Mouse (Mus musculus): ENCODE results near the gene Cep131. TPM values are rescaled to one million over a fixed set of nuclear protein-coding genes. Genes with fewer than 3 reads are reported as not detected.

Gene Cep131
- polyA plus RNA-seq, 1 experiment from 2014 or later = 14.2 TPM

GRCm38 (mm10) chr11:120064668-120065040 is 22.0 kb downstream of the Cep131 start:
- 90% methylated on average over 11 of the region's 11 CpGs for WGBS
- Histone ChIP-seq H3K4me2 (replicated peaks) (no peak overlapping the region), H3K4me3 (replicated peaks) (no peak overlapping the region), H3K9me3 (no peaks in the 10 kb centered on the region), H3K4me1 (replicated peaks) (peaks cover 6% of the 10 kb centered on the region; the same call in 1 of the 2 replicates), H3K27me3 (replicated peaks) (no peaks in the 10 kb centered on the region), H3K36me3 (peaks cover 17% of the 10 kb centered on the region; the same call in 1 of the 2 replicates), H3K27ac (no peak overlapping the region), H3K9ac (no peak overlapping the region)
- ATAC-seq = no peak

GRCm38 (mm10) chr11:120064006-120064667 is 22.5 kb downstream of the Cep131 start:
- no peaks in the 10 kb centered on the region for H3K27me3 ChIP-seq (replicated peaks)
- no peaks in the 10 kb centered on the region for H3K9me3 ChIP-seq
- no peak overlapping the region for H3K9ac ChIP-seq
- H3K4me2 ChIP-seq (replicated peaks) = no peak overlapping the region
- WGBS = 85% methylated on average over 13 of the region's 13 CpGs
- no peak for ATAC-seq
- no peak overlapping the region for H3K27ac ChIP-seq
- no peak overlapping the region for H3K4me3 ChIP-seq (replicated peaks)
- H3K4me1 ChIP-seq (replicated peaks) = 0 out of 2 replicates have a peak, but pooled peaks cover 2% of the 10 kb centered on the region
- H3K36me3 ChIP-seq = peaks cover 17% of the 10 kb centered on the region; the same call in 1 of the 2 replicates

- Histone ChIP-seq H3K4me2 (replicated peaks) (no peak overlapping the region), H3K27me3 (replicated peaks) (no peaks in the 10 kb centered on the region), H3K27ac (no peak overlapping the region), H3K9ac (no peak overlapping the region), H3K36me3 (peaks cover 16% of the 10 kb centered on the region; the same call in 1 of the 2 replicates), H3K9me3 (no peaks in the 10 kb centered on the region), H3K4me1 (replicated peaks) (0 out of 2 replicates have a peak, but pooled peaks cover 2% of the 10 kb centered on the region), H3K4me3 (replicated peaks) (no peak overlapping the region)
- no peak for ATAC-seq
- WGBS = 79% methylated on average over 5 of the region's 5 CpGs
Observed at GRCm38 (mm10) chr11:120063326-120063725, 23.3 kb downstream of the Cep131 start.

GRCm38 (mm10) chr11:120060634-120061033 is 26.0 kb downstream of the Cep131 start:
- no peak for ATAC-seq

GRCm38 (mm10) chr11:120055953-120056732 is 30.5 kb downstream of the Cep131 start:
- Histone ChIP-seq H3K27me3 (replicated peaks) (no peaks in the 10 kb centered on the region), H3K4me1 (replicated peaks) (peaks cover 10% of the 10 kb centered on the region)
- WGBS = 84% methylated on average over 12 of the region's 12 CpGs

More at GRCm38 (mm10) chr11:120060634-120061033, 26.0 kb downstream of the Cep131 start:
- Histone ChIP-seq H3K4me1 (replicated peaks) (no peaks in the 10 kb centered on the region), H3K4me2 (replicated peaks) (no peak overlapping the region), H3K36me3 (0 out of 2 replicates have a peak, but pooled peaks cover 4% of the 10 kb centered on the region), H3K9ac (no peak overlapping the region), H3K27me3 (replicated peaks) (no peaks in the 10 kb centered on the region), H3K27ac (no peak overlapping the region), H3K9me3 (no peaks in the 10 kb centered on the region), H3K4me3 (replicated peaks) (no peak overlapping the region)
- WGBS = 71% methylated on average over 8 of the region's 8 CpGs

GRCm38 (mm10) chr11:120053846-120054245 is 32.8 kb downstream of the Cep131 start:
- 75% methylated on average over 4 of the region's 4 CpGs for WGBS
- H3K4me2 ChIP-seq (replicated peaks) = no peak overlapping the region
- ATAC-seq = no peak

More at GRCm38 (mm10) chr11:120055953-120056732, 30.5 kb downstream of the Cep131 start:
- no peak overlapping the region for H3K27ac ChIP-seq
- no peak for ATAC-seq
- no peak overlapping the region for H3K9ac ChIP-seq
- H3K4me3 ChIP-seq (replicated peaks) = no peak overlapping the region
- no peaks in the 10 kb centered on the region for H3K36me3 ChIP-seq
- H3K9me3 ChIP-seq = no peaks in the 10 kb centered on the region
- H3K4me2 ChIP-seq (replicated peaks) = no peak overlapping the region

GRCm38 (mm10) chr11:120052274-120052673 is 34.4 kb downstream of the Cep131 start:
- WGBS = 61% methylated on average over 9 of the region's 9 CpGs
- Histone ChIP-seq H3K9ac (no peak overlapping the region), H3K9me3 (no peaks in the 10 kb centered on the region), H3K36me3 (no peaks in the 10 kb centered on the region), H3K4me2 (replicated peaks) (no peak overlapping the region), H3K4me3 (replicated peaks) (no peak overlapping the region), H3K27me3 (replicated peaks) (peaks cover 15% of the 10 kb centered on the region), H3K27ac (no peak overlapping the region), H3K4me1 (replicated peaks) (peaks cover 25% of the 10 kb centered on the region)
- no peak for ATAC-seq

More at GRCm38 (mm10) chr11:120053846-120054245, 32.8 kb downstream of the Cep131 start:
- H3K4me3 ChIP-seq (replicated peaks) = no peak overlapping the region
- no peaks in the 10 kb centered on the region for H3K36me3 ChIP-seq
- H3K9ac ChIP-seq = no peak overlapping the region
- no peak overlapping the region for H3K27ac ChIP-seq
- no peaks in the 10 kb centered on the region for H3K9me3 ChIP-seq
- H3K4me1 ChIP-seq (replicated peaks) = peaks cover 14% of the 10 kb centered on the region
- H3K27me3 ChIP-seq (replicated peaks) = no peaks in the 10 kb centered on the region

- Histone ChIP-seq H3K27ac (peak overlapping the region; percentile 27; the same call in 1 of the 2 replicates), H3K9ac (no peak overlapping the region), H3K4me3 (replicated peaks) (no peak overlapping the region), H3K9me3 (no peaks in the 10 kb centered on the region), H3K4me1 (replicated peaks) (peaks cover 33% of the 10 kb centered on the region), H3K36me3 (no peaks in the 10 kb centered on the region), H3K4me2 (replicated peaks) (no peak overlapping the region), H3K27me3 (replicated peaks) (peaks cover 22% of the 10 kb centered on the region)
- no peak; the same call in 1 of the 2 replicates for ATAC-seq
- WGBS = 44% methylated on average over 14 of the region's 14 CpGs
Observed at GRCm38 (mm10) chr11:120051124-120051811, 35.4 kb downstream of the Cep131 start.

- no peak overlapping the region for H3K4me2 ChIP-seq (replicated peaks)
- no peaks in the 10 kb centered on the region for H3K9me3 ChIP-seq
- no peak overlapping the region for H3K9ac ChIP-seq
- no peak overlapping the region for H3K4me3 ChIP-seq (replicated peaks)
- no peak overlapping the region for H3K27ac ChIP-seq
- H3K4me1 ChIP-seq (replicated peaks) = peaks cover 40% of the 10 kb centered on the region
- WGBS = 79% methylated on average over 8 of the region's 8 CpGs
- H3K36me3 ChIP-seq = no peaks in the 10 kb centered on the region
- ATAC-seq = no peak
- peaks cover 27% of the 10 kb centered on the region for H3K27me3 ChIP-seq (replicated peaks)
Observed at GRCm38 (mm10) chr11:120049067-120049466, 37.6 kb downstream of the Cep131 start.

- H3K4me1 ChIP-seq (replicated peaks) = peaks cover 40% of the 10 kb centered on the region
- H3K4me3 ChIP-seq (replicated peaks) = no peak overlapping the region
- H3K27ac ChIP-seq = no peak overlapping the region
- no peak overlapping the region for H3K9ac ChIP-seq
- peak overlapping the region; percentile 95 for H3K4me2 ChIP-seq (replicated peaks)
- H3K36me3 ChIP-seq = no peaks in the 10 kb centered on the region
- no peaks in the 10 kb centered on the region for H3K9me3 ChIP-seq
- 9% methylated on average over 21 of the region's 23 CpGs for WGBS
- peaks cover 27% of the 10 kb centered on the region for H3K27me3 ChIP-seq (replicated peaks)
- ATAC-seq = no peak
Observed at GRCm38 (mm10) chr11:120048252-120048556, 38.4 kb downstream of the Cep131 start.

- H3K9me3 ChIP-seq = no peaks in the 10 kb centered on the region
- H3K27me3 ChIP-seq (replicated peaks) = peaks cover 27% of the 10 kb centered on the region
- peaks cover 40% of the 10 kb centered on the region for H3K4me1 ChIP-seq (replicated peaks)
- ATAC-seq = no peak; the same call in 1 of the 2 replicates
- peak overlapping the region; percentile 56 for H3K4me3 ChIP-seq (replicated peaks)
- 23% methylated on average over 23 of the region's 23 CpGs for WGBS
- no peak overlapping the region for H3K27ac ChIP-seq
- H3K9ac ChIP-seq = peak overlapping the region; percentile 28; the same call in 1 of the 2 replicates
- H3K4me2 ChIP-seq (replicated peaks) = peak overlapping the region; percentile 95
- H3K36me3 ChIP-seq = no peaks in the 10 kb centered on the region
Observed at GRCm38 (mm10) chr11:120047531-120048251, 38.9 kb downstream of the Cep131 start.
